Mouse (Mus musculus) liver, postnatal 0 days (tissue): Measurements from ENCODE around the gene Atraid. TPM values are rescaled to one million over a fixed set of nuclear protein-coding genes. Genes with fewer than 3 reads are reported as not detected.
"Not testable (repeated sequence)": the region's sequence is repeated elsewhere in the genome, so short reads cannot be mapped to it uniquely, and the experiment has no call there.

ENCODE experiments used
- ATAC-seq: fragments of 200-750 bp; cut with Nextera tagmentation; 2 replicates; pipeline ENCODE4 v1.8.0; 2017; ENCODE audit warnings: mild to moderate bottlenecking, moderate library complexity
- DNase-seq: peaks from one replicate; pipeline ENCODE4 v3.0.0-alpha.2; 2016
- H3K27ac ChIP-seq: fragments of 300-500 bp; sonication (generic); 2 replicates; pipeline ENCODE4 v1.5.1; 2014; ENCODE audit warnings: antibody characterized with exemption, moderate library complexity, mild to moderate bottlenecking, low read depth
- H3K27me3 ChIP-seq: fragments of 300-500 bp; sonication (generic); 2 replicates; pipeline ENCODE4 v1.6.1; 2014; ENCODE audit warnings: low read length, control low read depth, mixed read lengths; ENCODE audit not compliant: insufficient read depth
- H3K36me3 ChIP-seq: fragments of 300-500 bp; sonication (generic); replicated peaks from 2 replicates; pipeline ENCODE4 v1.6.1; 2014; ENCODE audit warnings: mild to moderate bottlenecking, control low read depth, low read length, moderate library complexity, mixed read lengths; ENCODE audit not compliant: insufficient read depth
- H3K4me1 ChIP-seq: fragments of 300-500 bp; sonication (generic); 2 replicates; pipeline ENCODE4 v1.6.1; 2014; ENCODE audit warnings: antibody characterized with exemption, mild to moderate bottlenecking, control low read depth; ENCODE audit not compliant: insufficient read depth
- H3K4me2 ChIP-seq: fragments of 300-500 bp; sonication (generic); 2 replicates; pipeline ENCODE4 v1.6.1; 2014; ENCODE audit warnings: low read depth, mild to moderate bottlenecking, low read length, moderate library complexity, mixed read lengths
- H3K4me3 ChIP-seq: fragments of 300-500 bp; sonication (generic); 2 replicates; pipeline ENCODE4 v1.5.1; 2014; ENCODE audit warnings: low read depth, low read length
- H3K9ac ChIP-seq: fragments of 300-500 bp; sonication (generic); replicated peaks from 2 replicates; pipeline ENCODE4 v1.6.1; 2014; ENCODE audit warnings: mild to moderate bottlenecking, moderate library complexity
- H3K9me3 ChIP-seq: fragments of 300-500 bp; sonication (generic); 2 replicates; pipeline ENCODE4 v1.6.1; 2016; ENCODE audit warnings: mild to moderate bottlenecking, control low read depth, low read length, mixed read lengths
- CTCF ChIP-seq: sonication (generic); IDR thresholded peaks from 2 replicates; pipeline ENCODE4 v1.5.1; 2016; ENCODE audit warnings: antibody characterized with exemption, low read depth
- EP300 ChIP-seq: IDR thresholded peaks from 2 replicates; pipeline ENCODE4 v1.6.1; 2016; ENCODE audit warnings: antibody characterized with exemption, low read depth, mild to moderate bottlenecking
- WGBS: fragments of 180-500 bp; shearing (Covaris S2); extraction: QIAGEN DNeasy Blood & Tissue Kit; methylation state at CpG from one replicate; pipeline ENCODE4 v1.1.7; 2014; ENCODE audit not compliant: insufficient replicate concordance; 5-methylcytosine and 5-hydroxymethylcytosine counted together
- polyA plus RNA-seq: library from polyadenylated mRNA; unstranded; fragments of >200 nt; fragmentation: Nextera tagmentation; extraction: Ambion mirVana; gene quantifications from 2 replicates; pipeline ENCODE4 v1.2.1, GENCODE M21; 2015

Gene Atraid
- polyA plus RNA-seq, 1 experiment from 2014 or later, result 162 TPM

- peak; percentile 24 for ATAC-seq
- TF ChIP-seq CTCF (peak; percentile 72), EP300 (no peak)
- Histone ChIP-seq H3K9me3 (no peaks in the 10 kb centered on the region), H3K36me3 (peaks cover 8% of the 10 kb centered on the region; the same call in 1 of the 2 replicates), H3K4me3 (peak within 1 kb of the TSS; percentile 72), H3K27ac (peak within 1 kb of the TSS; percentile 92), H3K4me1 (peaks cover 9% of the 10 kb centered on the region), H3K9ac (peak within 1 kb of the TSS; percentile 80), H3K4me2 (peak within 1 kb of the TSS; percentile 98), H3K27me3 (no peaks in the 10 kb centered on the region)
- peak; percentile 51 for DNase-seq
- under 1% methylated on average over 23 of the region's 23 CpGs for WGBS
Observed at GRCm38 (mm10) chr5:31048763-31049641, 890 bp downstream of the Atraid start, which contains the start of gene Slc5a6. Gene Slc5a6 (minus strand): TSS chr5:31048924.

- ATAC-seq (no peak), DNase-seq (no peak)
- Histone ChIP-seq H3K27me3 (no peaks in the 10 kb centered on the region), H3K4me3 (no peak overlapping the region), H3K36me3 (peaks cover 8% of the 10 kb centered on the region; the same call in 1 of the 2 replicates), H3K4me1 (peaks cover 19% of the 10 kb centered on the region), H3K9me3 (no peaks in the 10 kb centered on the region), H3K9ac (no peak overlapping the region), H3K27ac (no peak overlapping the region), H3K4me2 (no peak overlapping the region)
- TF ChIP-seq CTCF, result no peak
- no peak for TF ChIP-seq EP300
Observed at GRCm38 (mm10) chr5:31050427-31050826, 2.3 kb downstream of the Atraid start.

- H3K4me2 ChIP-seq, result peak overlapping the region; percentile 99
- H3K9ac ChIP-seq, result peak overlapping the region; percentile 71; the same call in 1 of the 2 replicates
- H3K27me3 ChIP-seq, DNase-seq, H3K27ac ChIP-seq, ATAC-seq, H3K9me3 ChIP-seq: not testable (repeated sequence)
- H3K4me3 ChIP-seq, result peak overlapping the region; percentile 61; the same call in 1 of the 2 replicates
- H3K4me1 ChIP-seq, result peaks cover 17% of the 10 kb centered on the region
- peaks cover 14% of the 10 kb centered on the region for H3K36me3 ChIP-seq
- 76% methylated on average over 4 of the region's 4 CpGs for WGBS
Observed at GRCm38 (mm10) chr5:31053728-31054127, 5.6 kb downstream of the Atraid start.

GRCm38 (mm10) chr5:31054261-31055215, 6.4 kb downstream of the Atraid start, which contains the start of gene Cad:
Gene Cad (plus strand): TSS chr5:31054780.
- peak; percentile 96 for DNase-seq
- 2% methylated on average over 50 of the region's 64 CpGs for WGBS
- peak within 1 kb of the TSS; percentile 61 for H3K4me3 ChIP-seq
- peak within 1 kb of the TSS; percentile 17 for H3K27ac ChIP-seq
- H3K36me3 ChIP-seq, result peaks cover 15% of the 10 kb centered on the region
- H3K9me3 ChIP-seq, result no peaks in the 10 kb centered on the region
- no peaks in the 10 kb centered on the region for H3K27me3 ChIP-seq
- H3K4me1 ChIP-seq, result peaks cover 17% of the 10 kb centered on the region
- peak within 1 kb of the TSS; percentile 99 for H3K4me2 ChIP-seq
- peak within 1 kb of the TSS; percentile 71 for H3K9ac ChIP-seq
- no peak for TF ChIP-seq EP300
- peak; percentile 49 for TF ChIP-seq CTCF
- peak; percentile 99 for ATAC-seq

- ATAC-seq (no peak), DNase-seq (no peak)
- peaks cover 25% of the 10 kb centered on the region for H3K36me3 ChIP-seq
- H3K4me3 ChIP-seq, result peak overlapping the region; percentile 61
- no peaks in the 10 kb centered on the region for H3K9me3 ChIP-seq
- 17% methylated on average over 19 of the region's 19 CpGs for WGBS
- H3K4me2 ChIP-seq, result peak overlapping the region; percentile 99
- H3K9ac ChIP-seq, result peak overlapping the region; percentile 71
- peaks cover 17% of the 10 kb centered on the region for H3K4me1 ChIP-seq
- H3K27ac ChIP-seq, result peak overlapping the region; percentile 17
- TF ChIP-seq EP300 (no peak), CTCF (no peak)
- no peaks in the 10 kb centered on the region for H3K27me3 ChIP-seq
Observed at GRCm38 (mm10) chr5:31055216-31056140, 7.4 kb downstream of the Atraid start.
